Mouse (Mus musculus) ES-Bruce4 (cell line): ENCODE measurements around the gene Cpvl. TPM values are rescaled to one million over a fixed set of nuclear protein-coding genes. Genes with fewer than 3 reads are reported as not detected.

Source experiments
- H3K27ac ChIP-seq: 2 replicates; pipeline ENCODE4 v1.5.1; 2012; ENCODE audit warnings: low read length, inconsistent platforms; ENCODE audit not compliant: insufficient read depth
- H3K27me3 ChIP-seq: 2 replicates; pipeline ENCODE4 v1.6.1; 2012; ENCODE audit warnings: mild to moderate bottlenecking, low read length, inconsistent platforms; ENCODE audit not compliant: control insufficient read depth, poor library complexity, insufficient read depth, severe bottlenecking
- H3K36me3 ChIP-seq: 2 replicates; pipeline ENCODE4 v1.6.1; 2012; ENCODE audit warnings: inconsistent platforms, mild to moderate bottlenecking, low read length, moderate library complexity; ENCODE audit not compliant: control insufficient read depth, poor library complexity, insufficient read depth, severe bottlenecking
- H3K4me1 ChIP-seq: one replicate; pipeline ENCODE4 v1.8.1; 2011; ENCODE audit warnings: low read length; ENCODE audit not compliant: control insufficient read depth, insufficient read depth
- H3K4me3 ChIP-seq: 2 replicates; pipeline ENCODE4 v1.5.1; 2011; ENCODE audit warnings: low read depth, mild to moderate bottlenecking, low read length
- H3K9ac ChIP-seq: 2 replicates; pipeline ENCODE4 v1.6.1; 2012; ENCODE audit warnings: low read depth, mild to moderate bottlenecking, inconsistent platforms; ENCODE audit not compliant: poor library complexity, severe bottlenecking
- H3K9me3 ChIP-seq: replicated peaks from 2 replicates; pipeline ENCODE4 v1.6.1; 2012; ENCODE audit warnings: mild to moderate bottlenecking, low read length, inconsistent platforms; ENCODE audit not compliant: control insufficient read depth, poor library complexity, insufficient read depth, severe bottlenecking
- CTCF ChIP-seq: IDR thresholded peaks from one replicate; pipeline ENCODE4 v1.8.1; 2011; ENCODE audit warnings: low read depth, low read length
- EP300 ChIP-seq: IDR thresholded peaks from 2 replicates; pipeline ENCODE4 v1.6.1; 2011; ENCODE audit warnings: low read depth, low read length; ENCODE audit not compliant: insufficient read depth
- POLR2A ChIP-seq: IDR thresholded peaks from one replicate; pipeline ENCODE4 v1.8.1; 2011; ENCODE audit warnings: low read length; ENCODE audit not compliant: insufficient read depth
- polyA plus RNA-seq: library from polyadenylated mRNA; stranded (reverse); fragments of >200 nt; gene quantifications from 2 replicates; pipeline ENCODE4 v1.2.4, GENCODE M21; 2011; ENCODE audit warnings: low read depth; ENCODE audit not compliant: missing spikeins, insufficient read depth, insufficient read length

Cpvl gene
- polyA plus RNA-seq, 1 experiment: not detected

DNA sequence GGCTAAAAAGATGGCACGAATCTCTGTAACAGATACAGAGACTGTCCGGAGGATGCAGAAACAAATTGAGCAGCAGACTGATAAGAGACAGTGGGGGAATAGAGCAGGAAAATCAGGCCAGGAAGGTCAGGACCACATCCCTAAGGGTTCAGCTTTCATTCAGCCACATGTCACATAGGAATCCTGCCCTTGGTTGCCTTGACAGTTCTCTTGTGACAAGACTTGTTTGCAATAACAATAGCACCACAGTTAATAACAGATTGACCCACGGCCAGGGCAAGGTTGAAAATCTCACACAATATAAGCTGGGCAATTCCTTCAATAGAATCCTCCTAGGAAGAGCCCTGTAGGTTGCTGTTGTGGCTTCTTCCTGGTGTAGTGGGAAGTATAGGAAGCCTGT is 68.5 kb downstream of the Cpvl start:
- Histone ChIP-seq H3K4me1 (no peaks in the 10 kb centered on the region), H3K4me3 (no peak overlapping the region), H3K9ac (no peak overlapping the region), H3K9me3 (no peaks in the 10 kb centered on the region), H3K27ac (no peak overlapping the region), H3K36me3 (no peaks in the 10 kb centered on the region), H3K27me3 (no peaks in the 10 kb centered on the region)
- no peak for TF ChIP-seq POLR2A
- TF ChIP-seq EP300: no peak

- H3K9me3 ChIP-seq: no peaks in the 10 kb centered on the region
- H3K36me3 ChIP-seq: no peaks in the 10 kb centered on the region
- H3K27ac ChIP-seq: no peak overlapping the region
- H3K4me3 ChIP-seq: no peak overlapping the region
- TF ChIP-seq POLR2A (no peak), CTCF (no peak), EP300 (no peak)
- H3K27me3 ChIP-seq: no peaks in the 10 kb centered on the region
- H3K4me1 ChIP-seq: no peaks in the 10 kb centered on the region
- no peak overlapping the region for H3K9ac ChIP-seq
Observed at GRCm38 (mm10) chr6:53909446-53909845, 69.0 kb downstream of the Cpvl start.

GRCm38 (mm10) chr6:53906871-53907270 is 71.6 kb downstream of the Cpvl start:
- no peak overlapping the region for H3K9ac ChIP-seq
- TF ChIP-seq CTCF (no peak), EP300 (no peak), POLR2A (no peak)
- no peak overlapping the region for H3K4me3 ChIP-seq
- no peaks in the 10 kb centered on the region for H3K4me1 ChIP-seq
- H3K9me3 ChIP-seq: no peaks in the 10 kb centered on the region
- no peak overlapping the region for H3K27ac ChIP-seq
- H3K36me3 ChIP-seq: no peaks in the 10 kb centered on the region
- H3K27me3 ChIP-seq: no peaks in the 10 kb centered on the region

DNA sequence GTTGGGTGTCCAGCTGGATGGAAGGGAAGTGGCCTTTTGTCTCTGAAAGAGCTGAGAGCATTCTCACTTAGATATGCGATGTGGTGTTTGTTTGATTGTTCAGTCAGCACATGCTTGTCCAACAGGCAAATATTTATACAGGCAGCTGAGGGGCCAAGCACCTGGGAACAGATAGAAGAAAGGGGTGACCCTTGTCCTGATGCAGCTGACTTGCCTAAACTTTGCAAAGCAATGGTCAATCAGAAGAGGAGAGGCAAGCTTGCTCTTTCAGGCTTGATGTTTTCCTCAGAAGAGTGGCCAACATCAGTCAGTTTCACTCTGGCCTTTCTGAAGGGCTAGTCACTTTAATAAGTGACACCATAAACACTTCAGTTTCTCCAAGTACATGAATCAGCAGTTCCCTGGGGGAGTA is 72.4 kb downstream of the Cpvl start:
- Histone ChIP-seq H3K4me1 (no peaks in the 10 kb centered on the region), H3K9ac (no peak overlapping the region), H3K9me3 (no peaks in the 10 kb centered on the region), H3K27me3 (no peaks in the 10 kb centered on the region), H3K36me3 (no peaks in the 10 kb centered on the region), H3K4me3 (no peak overlapping the region), H3K27ac (no peak overlapping the region)
- no peak for TF ChIP-seq EP300
- no peak for TF ChIP-seq CTCF
- TF ChIP-seq POLR2A: no peak

DNA sequence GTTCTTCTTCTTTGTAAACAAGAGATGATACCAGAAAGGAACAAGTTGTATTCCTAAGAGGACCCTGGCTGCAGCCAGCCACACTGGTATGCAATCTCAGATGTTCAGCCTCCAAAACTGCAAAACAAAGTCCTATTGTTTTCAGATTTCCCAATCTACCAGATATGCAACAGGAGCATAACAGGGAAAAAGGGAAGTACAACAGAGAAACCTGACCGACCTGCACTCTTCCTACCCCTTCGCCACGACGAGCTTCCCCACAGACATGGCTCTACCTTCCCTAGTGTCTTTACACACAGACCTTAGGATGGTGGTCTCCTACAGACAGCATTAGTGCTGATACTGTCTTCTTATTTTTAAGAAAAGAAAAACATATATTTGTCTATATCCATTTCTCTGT is 72.9 kb downstream of the Cpvl start:
- no peaks in the 10 kb centered on the region for H3K36me3 ChIP-seq
- no peak overlapping the region for H3K4me3 ChIP-seq
- no peaks in the 10 kb centered on the region for H3K4me1 ChIP-seq
- no peaks in the 10 kb centered on the region for H3K9me3 ChIP-seq
- H3K9ac ChIP-seq: no peak overlapping the region
- no peaks in the 10 kb centered on the region for H3K27me3 ChIP-seq
- H3K27ac ChIP-seq: no peak overlapping the region
- no peak for TF ChIP-seq POLR2A
- no peak for TF ChIP-seq EP300
- no peak for TF ChIP-seq CTCF

DNA sequence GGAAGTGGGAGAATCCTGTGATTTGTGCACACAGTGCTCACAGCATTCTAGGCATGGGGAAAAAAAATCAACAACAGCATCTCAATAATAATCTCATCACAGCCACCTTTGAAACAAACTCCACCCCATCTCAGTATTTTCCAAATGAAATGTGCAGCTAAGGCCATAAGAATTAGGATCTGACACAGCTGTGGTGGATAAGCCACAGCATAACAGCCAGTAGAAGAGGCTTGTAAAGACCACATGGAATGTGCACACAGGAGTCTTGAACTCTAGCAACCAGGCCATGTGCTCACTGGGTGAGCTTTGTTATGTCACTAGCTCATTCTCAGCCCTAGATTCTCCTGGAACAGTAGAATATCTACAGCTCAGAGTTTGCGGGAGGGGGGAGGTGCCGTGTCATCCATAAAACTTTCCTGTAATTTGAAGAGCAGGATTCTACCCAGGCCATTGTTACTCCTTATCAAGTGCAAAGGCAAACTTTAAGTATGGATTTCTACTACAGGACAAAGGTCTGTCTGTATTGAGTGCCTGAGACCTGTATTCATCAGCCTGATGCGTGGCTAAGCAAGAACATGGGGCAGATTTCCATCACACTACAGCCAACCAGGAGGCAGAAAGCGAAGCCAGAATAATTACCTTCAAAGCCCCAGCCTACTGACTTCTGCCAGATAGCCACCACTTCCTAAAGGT is 73.6 kb downstream of the Cpvl start:
- no peak overlapping the region for H3K27ac ChIP-seq
- no peaks in the 10 kb centered on the region for H3K4me1 ChIP-seq
- TF ChIP-seq CTCF: no peak
- no peak for TF ChIP-seq EP300
- no peak for TF ChIP-seq POLR2A
- H3K9ac ChIP-seq: no peak overlapping the region
- no peaks in the 10 kb centered on the region for H3K9me3 ChIP-seq
- H3K27me3 ChIP-seq: no peaks in the 10 kb centered on the region
- no peak overlapping the region for H3K4me3 ChIP-seq
- no peaks in the 10 kb centered on the region for H3K36me3 ChIP-seq
